Mouse (Mus musculus) heart, embryonic 14.5 days (tissue): ENCODE measurements around the gene Uvssa. TPM values are rescaled to one million over a fixed set of nuclear protein-coding genes. Genes with fewer than 3 reads are reported as not detected.

Source experiments
- ATAC-seq: fragments of 200-750 bp; cut with Nextera tagmentation; 2 replicates; pipeline ENCODE4 v1.8.0; 2017; ENCODE audit warnings: low read depth, moderate TSS enrichment; ENCODE audit not compliant: insufficient number of reproducible peaks, insufficient read depth, low FRiP score
- H3K27ac ChIP-seq, 2 experiments: fragments of 200-500 bp in 1 of 2; fragments of 300-500 bp in 1 of 2; sonication (generic) in 1 of 2; replicated peaks in 1 of 2; 2 replicates each; pipeline ENCODE4 v1.5.1; 2012 to 2014; ENCODE audit warnings: low read depth in 2 of 2, low read length in 2 of 2, control low read depth in 1 of 2, mild to moderate bottlenecking in 1 of 2, mixed read lengths in 1 of 2; ENCODE audit not compliant: control insufficient read depth in 1 of 2, insufficient read depth in 1 of 2
- H3K27me3 ChIP-seq: fragments of 300-500 bp; sonication (generic); 2 replicates; pipeline ENCODE4 v1.6.1; 2014; ENCODE audit warnings: mild to moderate bottlenecking, low read length, control low read depth; ENCODE audit not compliant: control insufficient read depth, insufficient read depth
- H3K36me3 ChIP-seq: fragments of 300-500 bp; sonication (generic); 2 replicates; pipeline ENCODE4 v1.6.1; 2014; ENCODE audit warnings: mild to moderate bottlenecking, control low read depth, low read length, mixed read lengths; ENCODE audit not compliant: control insufficient read depth, insufficient read depth
- H3K4me1 ChIP-seq, 2 experiments: fragments of 200-500 bp in 1 of 2; fragments of 300-500 bp in 1 of 2; sonication (generic) in 1 of 2; 2 replicates each; pipeline ENCODE4 v1.6.1; 2012 to 2014; ENCODE audit warnings: low read length in 2 of 2, control low read depth in 1 of 2, mixed read lengths in 1 of 2; ENCODE audit not compliant: control insufficient read depth in 2 of 2, insufficient read depth in 2 of 2
- H3K4me2 ChIP-seq: fragments of 300-500 bp; sonication (generic); 2 replicates; pipeline ENCODE4 v1.6.1; 2014; ENCODE audit warnings: mild to moderate bottlenecking, low read length
- H3K4me3 ChIP-seq, 2 experiments: fragments of 200-500 bp in 1 of 2; fragments of 300-500 bp in 1 of 2; sonication (generic) in 1 of 2; 2 replicates each; pipeline ENCODE4 v1.5.1; 2012 to 2014; ENCODE audit warnings: low read length in 2 of 2, mild to moderate bottlenecking in 2 of 2, control low read depth in 1 of 2, low read depth in 1 of 2, moderate library complexity in 1 of 2; ENCODE audit not compliant: control insufficient read depth in 1 of 2, insufficient read depth in 1 of 2
- H3K9ac ChIP-seq: fragments of 300-500 bp; sonication (generic); 2 replicates; pipeline ENCODE4 v1.6.1; 2014; ENCODE audit warnings: mild to moderate bottlenecking, low read length
- H3K9me3 ChIP-seq: fragments of 300-500 bp; sonication (generic); 2 replicates; pipeline ENCODE4 v1.6.1; 2016; ENCODE audit warnings: low read length, control low read depth; ENCODE audit not compliant: control insufficient read depth
- WGBS: fragments of 180-500 bp; shearing (Covaris S2); extraction: QIAGEN DNeasy Blood & Tissue Kit; methylation state at CpG from one replicate; pipeline ENCODE4 v1.1.7; 2014; 5-methylcytosine and 5-hydroxymethylcytosine counted together
- polyA plus RNA-seq: library from polyadenylated mRNA; unstranded; fragments of >200 nt; fragmentation: Nextera tagmentation; extraction: Ambion mirVana; gene quantifications from 2 replicates; pipeline ENCODE4 v1.2.1, GENCODE M21; 2014

The Uvssa gene
- polyA plus RNA-seq, 1 experiment from 2014 or later, result 4.5 TPM

DNA sequence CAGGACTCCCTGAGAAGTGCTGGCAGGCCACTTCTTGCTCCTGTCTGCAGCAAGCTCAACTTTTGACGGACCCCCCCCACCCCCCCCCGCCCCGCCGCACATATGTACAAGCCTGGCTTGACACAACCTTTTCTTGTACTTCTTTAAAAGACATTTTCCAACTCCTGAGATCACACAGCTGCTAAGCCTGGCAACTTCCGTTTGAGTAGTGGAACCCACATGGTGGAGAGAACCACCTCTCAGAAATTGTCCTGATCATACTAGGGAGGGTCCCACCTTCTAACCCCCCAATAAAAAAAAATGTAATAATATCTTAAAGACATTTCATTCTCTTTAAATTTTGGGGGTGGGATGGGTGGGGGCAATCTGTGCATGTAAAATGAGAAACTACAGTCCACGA lies 1.2 kb upstream of the Uvssa start:
- H3K9ac ChIP-seq, result peak overlapping the region; percentile 81; the same call in 1 of the 2 replicates
- H3K27ac ChIP-seq, result peak overlapping the region in 1 of 2 experiments; percentile 99; a peak in 1 of 4 replicates
- peak overlapping the region; percentile 92 for H3K4me2 ChIP-seq
- no peaks in the 10 kb centered on the region for H3K27me3 ChIP-seq
- H3K36me3 ChIP-seq, result peaks cover 43% of the 10 kb centered on the region
- ATAC-seq, result no peak
- H3K9me3 ChIP-seq, result no peaks in the 10 kb centered on the region
- peaks cover 3 to 14% of the 10 kb centered on the region in 2 experiments for H3K4me1 ChIP-seq
- 48% methylated on average over 6 of the region's 6 CpGs for WGBS
- H3K4me3 ChIP-seq, result peak overlapping the region in 1 of 2 experiments; percentile 70; a peak in 2 of 4 replicates

- Histone ChIP-seq H3K27me3 (no peaks in the 10 kb centered on the region), H3K4me3 (peak overlapping the region; percentile 70), H3K4me2 (peak overlapping the region; percentile 92), H3K36me3 (peaks cover 36% of the 10 kb centered on the region), H3K9me3 (no peaks in the 10 kb centered on the region), H3K9ac (peak overlapping the region; percentile 81), H3K27ac (peak overlapping the region; percentile 94 to 99), H3K4me1 (peaks cover 3 to 14% of the 10 kb centered on the region in 2 experiments)
- WGBS, result under 1% methylated on average over 21 of the region's 21 CpGs
- ATAC-seq, result peak; percentile 6; the same call in 1 of the 2 replicates
Observed at GRCm38 (mm10) chr5:33377801-33378301, 498 bp upstream of the Uvssa start.

DNA sequence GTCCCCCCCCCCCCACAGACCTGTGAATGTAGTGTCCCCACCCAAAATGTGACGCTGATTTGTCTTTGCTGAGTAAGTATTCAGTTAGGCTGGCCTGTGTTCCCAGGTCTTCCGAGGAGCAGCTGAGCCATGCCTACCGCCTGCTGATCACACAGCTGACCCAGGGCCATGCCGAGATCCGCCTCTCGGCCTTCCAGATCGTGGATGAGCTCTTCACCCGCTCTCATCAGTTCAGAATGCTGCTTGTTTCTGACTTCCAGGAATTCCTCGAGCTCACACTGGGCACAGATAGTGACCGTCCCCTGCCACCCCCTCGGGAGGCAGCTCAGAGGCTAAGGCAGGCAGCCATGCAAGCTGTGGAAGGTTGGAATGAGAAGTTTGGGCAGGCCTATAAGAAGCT lies 9.2 kb downstream of the Uvssa start:
- H3K36me3 ChIP-seq, result peaks cover 20% of the 10 kb centered on the region
- no peak for ATAC-seq
- H3K9ac ChIP-seq, result no peak overlapping the region
- no peak overlapping the region for H3K4me2 ChIP-seq
- no peak overlapping the region for H3K27ac ChIP-seq
- no peak overlapping the region for H3K4me3 ChIP-seq
- no peaks in the 10 kb centered on the region for H3K27me3 ChIP-seq
- no peaks in the 10 kb centered on the region for H3K9me3 ChIP-seq
- WGBS, result 67% methylated on average over 11 of the region's 11 CpGs
- H3K4me1 ChIP-seq, result no peaks in the 10 kb centered on the region

DNA sequence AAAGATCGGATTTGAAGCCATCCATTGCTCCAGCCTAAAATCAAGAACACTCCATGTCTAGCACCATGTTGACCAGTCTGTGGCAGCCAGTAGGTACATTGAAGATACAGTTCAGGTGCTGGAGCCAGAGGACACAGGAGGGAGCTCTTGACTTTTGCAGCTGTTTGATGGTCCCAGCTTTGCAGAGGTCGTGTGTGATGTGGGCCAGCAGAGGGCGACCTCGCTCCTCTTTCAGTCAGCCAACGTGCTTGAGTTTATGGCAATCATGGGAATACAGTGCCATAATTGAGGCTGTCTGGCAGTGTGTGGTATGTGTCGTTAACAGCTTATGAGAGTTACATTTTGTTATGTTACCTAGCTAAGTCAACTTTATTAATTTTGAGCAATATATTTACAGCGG lies 15.5 kb downstream of the Uvssa start:
- H3K4me1 ChIP-seq, result no peaks in the 10 kb centered on the region
- H3K27me3 ChIP-seq, result no peaks in the 10 kb centered on the region
- no peak overlapping the region for H3K9ac ChIP-seq
- 0 out of 2 replicates have a peak, but pooled peaks cover 12% of the 10 kb centered on the region for H3K36me3 ChIP-seq
- H3K9me3 ChIP-seq, result no peaks in the 10 kb centered on the region
- H3K4me3 ChIP-seq, result no peak overlapping the region
- ATAC-seq, result 0 out of 2 replicates have a peak, but pooled peaks have one; percentile 42
- WGBS, result 14% methylated on average over 7 of the region's 7 CpGs
- no peak overlapping the region for H3K4me2 ChIP-seq
- no peak overlapping the region for H3K27ac ChIP-seq

DNA sequence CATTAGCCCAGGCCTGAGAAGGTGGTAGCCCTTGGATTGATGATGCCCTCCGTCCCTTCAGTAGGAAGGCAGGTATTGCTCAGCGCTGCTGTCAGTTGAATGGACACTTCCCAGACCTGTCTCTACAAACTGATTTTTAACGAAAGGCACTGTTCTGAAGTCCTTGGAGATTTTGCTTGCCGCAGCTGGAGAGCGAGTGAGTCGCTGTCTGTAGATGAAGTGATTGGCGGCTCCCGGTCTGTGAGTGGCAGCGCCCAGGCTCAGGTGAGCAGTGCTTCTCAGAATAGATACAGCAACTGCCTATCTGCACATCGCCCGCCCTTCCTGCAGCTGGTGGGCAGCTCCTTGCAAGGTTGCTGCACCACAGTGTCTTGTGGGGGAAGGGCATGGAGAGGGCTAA lies 17.3 kb downstream of the Uvssa start:
- no peak for ATAC-seq
- Histone ChIP-seq H3K4me2 (no peak overlapping the region), H3K27ac (no peak overlapping the region), H3K27me3 (no peaks in the 10 kb centered on the region), H3K9me3 (no peaks in the 10 kb centered on the region), H3K36me3 (0 out of 2 replicates have a peak, but pooled peaks cover 10% of the 10 kb centered on the region), H3K9ac (no peak overlapping the region), H3K4me3 (no peak overlapping the region), H3K4me1 (peaks cover 2 to 12% of the 10 kb centered on the region in 2 experiments)
- 87% methylated on average over 11 of the region's 11 CpGs for WGBS

GRCm38 (mm10) chr5:33396828-33397227 lies 18.5 kb downstream of the Uvssa start:
- 85% methylated on average over 7 of the region's 7 CpGs for WGBS
- no peak for ATAC-seq

DNA sequence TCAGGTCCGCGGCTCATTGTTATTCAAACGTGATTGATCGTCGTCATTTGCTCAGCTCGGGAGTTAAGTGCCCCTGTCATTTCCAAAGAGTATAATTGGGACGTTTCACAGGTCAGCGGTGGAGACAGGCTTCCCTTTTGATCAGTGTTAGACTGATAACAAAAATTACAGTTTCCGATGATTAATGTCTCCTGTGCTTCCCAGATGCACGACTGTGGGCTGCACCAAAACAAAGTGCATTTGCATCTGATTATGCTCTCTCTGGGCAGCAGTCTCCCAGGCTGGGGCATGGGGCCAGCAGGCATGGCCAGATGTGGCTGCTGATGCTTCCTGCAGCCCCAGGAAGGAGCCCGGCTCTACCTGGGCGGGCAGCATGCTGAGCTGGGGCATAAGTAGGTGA lies 22.5 kb downstream of the Uvssa start:
- H3K4me1 ChIP-seq, result peaks cover 6 to 16% of the 10 kb centered on the region in 2 experiments
- H3K9me3 ChIP-seq, result no peaks in the 10 kb centered on the region
- H3K9ac ChIP-seq, result no peak overlapping the region
- H3K4me2 ChIP-seq, result no peak overlapping the region
- H3K27ac ChIP-seq, result no peak overlapping the region
- ATAC-seq, result no peak
- peaks cover 5% of the 10 kb centered on the region; the same call in 1 of the 2 replicates for H3K36me3 ChIP-seq
- WGBS, result 44% methylated on average over 12 of the region's 12 CpGs
- no peaks in the 10 kb centered on the region for H3K27me3 ChIP-seq
- H3K4me3 ChIP-seq, result no peak overlapping the region

More at GRCm38 (mm10) chr5:33396828-33397227, 18.5 kb downstream of the Uvssa start:
- Histone ChIP-seq H3K27ac (no peak overlapping the region), H3K4me1 (peaks cover 6 to 16% of the 10 kb centered on the region in 2 experiments), H3K9me3 (no peaks in the 10 kb centered on the region), H3K4me3 (no peak overlapping the region), H3K4me2 (no peak overlapping the region), H3K9ac (no peak overlapping the region), H3K27me3 (no peaks in the 10 kb centered on the region), H3K36me3 (0 out of 2 replicates have a peak, but pooled peaks cover 6% of the 10 kb centered on the region)

GRCm38 (mm10) chr5:33420313-33420712 lies 42.0 kb downstream of the Uvssa start:
- H3K27ac ChIP-seq, result no peak overlapping the region
- 54% methylated on average over 3 of the region's 3 CpGs for WGBS
- no peak for ATAC-seq

More at GRCm38 (mm10) chr5:33420313-33420712, 42.0 kb downstream of the Uvssa start:
- no peaks in the 10 kb centered on the region for H3K4me1 ChIP-seq
- peaks cover 5% of the 10 kb centered on the region; the same call in 1 of the 2 replicates for H3K27me3 ChIP-seq
- no peak overlapping the region for H3K9ac ChIP-seq
- no peak overlapping the region for H3K4me3 ChIP-seq
- H3K9me3 ChIP-seq, result no peaks in the 10 kb centered on the region
- H3K4me2 ChIP-seq, result no peak overlapping the region
- H3K36me3 ChIP-seq, result no peaks in the 10 kb centered on the region
